Mouse (Mus musculus): ENCODE measurements at regions not wholly inside any gene's neighbourhood (a gene's known extent, or its start where the extent isn't known, plus 50 kb on each side); places are given as distances from the start of the nearest gene placed in this dataset.

- no peaks in the 10 kb centered on the region for H3K9me3 ChIP-seq (ENCODE audit: control insufficient read depth)
- no peak overlapping the region for H3K9ac ChIP-seq (ENCODE audit: low read depth, low read length)
- no peak overlapping the region for H3K27ac ChIP-seq (ENCODE audit: low read depth, low read length)
- TF ChIP-seq CTCF (IDR thresholded peaks at IDR 0.05; ENCODE audit: low read depth) = no peak
- H3K4me3 ChIP-seq (ENCODE audit: low read depth, low read length) = no peak overlapping the region
- no peak overlapping the region for H3K4me2 ChIP-seq (replicated peaks; ENCODE audit: low read depth)
- 94% methylated on average over 4 of the region's 4 CpGs for WGBS
- no peak for ATAC-seq
- H3K4me1 ChIP-seq (replicated peaks; ENCODE audit: control insufficient read depth, insufficient read depth, low read length) = no peaks in the 10 kb centered on the region
- H3K27me3 ChIP-seq (replicated peaks; ENCODE audit: control insufficient read depth, insufficient read depth, low read length) = no peaks in the 10 kb centered on the region
- H3K36me3 ChIP-seq (ENCODE audit: control insufficient read depth, insufficient read depth) = no peaks in the 10 kb centered on the region
Observed at GRCm38 (mm10) chr14:103913453-103913852, 69.3 kb upstream of the Ednrb start.

DNA sequence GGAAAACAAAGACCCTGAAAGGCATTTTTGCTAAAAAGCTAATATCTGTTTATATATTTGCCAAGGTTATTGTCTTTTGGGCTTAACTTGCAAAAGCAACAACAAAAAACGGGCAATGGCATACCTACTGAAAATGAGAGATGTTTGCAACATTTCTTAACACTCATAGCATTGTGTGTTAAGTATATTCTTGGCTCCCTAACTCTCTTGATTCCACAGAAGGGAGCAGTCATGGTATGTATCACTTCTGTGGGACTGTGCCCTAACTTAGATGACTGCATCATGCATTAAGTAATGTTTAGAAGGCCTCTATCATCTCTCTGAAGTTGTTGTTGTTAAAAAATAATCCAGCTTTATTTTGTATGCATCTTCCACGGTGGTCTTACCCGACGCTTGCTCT, 67.5 kb upstream of the Ednrb start:
- no peak for ATAC-seq
- no peaks in the 10 kb centered on the region for H3K27me3 ChIP-seq (replicated peaks; ENCODE audit: control insufficient read depth, insufficient read depth, low read length)
- 71% methylated on average over 4 of the region's 4 CpGs for WGBS

GRCm38 (mm10) chr14:103911280-103911679, 67.1 kb upstream of the Ednrb start:
- Histone ChIP-seq H3K36me3 (ENCODE audit: control insufficient read depth, insufficient read depth) (no peaks in the 10 kb centered on the region), H3K4me1 (replicated peaks; ENCODE audit: control insufficient read depth, insufficient read depth, low read length) (no peaks in the 10 kb centered on the region), H3K4me3 (ENCODE audit: low read depth, low read length) (no peak overlapping the region), H3K27me3 (replicated peaks; ENCODE audit: control insufficient read depth, insufficient read depth, low read length) (no peaks in the 10 kb centered on the region), H3K9me3 (ENCODE audit: control insufficient read depth) (no peaks in the 10 kb centered on the region), H3K27ac (ENCODE audit: low read depth, low read length) (no peak overlapping the region), H3K4me2 (replicated peaks; ENCODE audit: low read depth) (no peak overlapping the region), H3K9ac (ENCODE audit: low read depth, low read length) (no peak overlapping the region)
- no peak for ATAC-seq
- no peak for TF ChIP-seq CTCF (IDR thresholded peaks at IDR 0.05; ENCODE audit: low read depth)
- WGBS = 95% methylated on average over 1 of the region's 1 CpGs

More for the DNA sequence above, 67.5 kb upstream of the Ednrb start:
- Histone ChIP-seq H3K4me2 (replicated peaks; ENCODE audit: low read depth) (no peak overlapping the region), H3K36me3 (ENCODE audit: control insufficient read depth, insufficient read depth) (no peaks in the 10 kb centered on the region), H3K4me3 (ENCODE audit: low read depth, low read length) (no peak overlapping the region), H3K9ac (ENCODE audit: low read depth, low read length) (no peak overlapping the region), H3K27ac (ENCODE audit: low read depth, low read length) (no peak overlapping the region), H3K9me3 (ENCODE audit: control insufficient read depth) (no peaks in the 10 kb centered on the region), H3K4me1 (replicated peaks; ENCODE audit: control insufficient read depth, insufficient read depth, low read length) (no peaks in the 10 kb centered on the region)
- TF ChIP-seq CTCF (IDR thresholded peaks at IDR 0.05; ENCODE audit: low read depth) = no peak

GRCm38 (mm10) chr14:103906417-103907070, 62.3 kb upstream of the Ednrb start:
- Histone ChIP-seq H3K27ac (ENCODE audit: low read depth, low read length) (no peak overlapping the region), H3K36me3 (ENCODE audit: control insufficient read depth, insufficient read depth) (no peaks in the 10 kb centered on the region), H3K4me1 (replicated peaks; ENCODE audit: control insufficient read depth, insufficient read depth, low read length) (no peaks in the 10 kb centered on the region), H3K4me3 (ENCODE audit: low read depth, low read length) (no peak overlapping the region), H3K27me3 (replicated peaks; ENCODE audit: control insufficient read depth, insufficient read depth, low read length) (no peaks in the 10 kb centered on the region), H3K4me2 (replicated peaks; ENCODE audit: low read depth) (no peak overlapping the region), H3K9ac (ENCODE audit: low read depth, low read length) (no peak overlapping the region), H3K9me3 (ENCODE audit: control insufficient read depth) (no peaks in the 10 kb centered on the region)
- 29% methylated on average over 2 of the region's 2 CpGs for WGBS
- no peak for TF ChIP-seq CTCF (IDR thresholded peaks at IDR 0.05; ENCODE audit: low read depth)
- no peak for ATAC-seq

DNA sequence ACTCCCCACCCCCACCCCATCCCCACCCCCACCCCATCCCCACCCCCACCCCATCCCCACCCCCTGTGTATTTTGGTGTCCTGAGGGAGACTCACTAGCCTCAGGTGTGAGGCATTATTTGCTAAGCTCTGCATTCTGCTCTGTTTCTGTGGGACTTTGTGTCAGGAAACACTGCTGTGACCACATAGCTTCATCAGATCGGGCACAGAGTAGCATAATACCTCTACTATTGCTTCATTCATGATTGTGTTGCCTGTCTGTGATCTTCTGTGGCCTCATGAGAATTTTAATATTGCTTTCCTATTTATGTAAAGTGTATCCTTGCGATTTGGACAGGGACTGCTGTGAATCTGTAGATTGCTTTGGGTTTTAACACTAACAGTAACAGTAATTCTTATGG, 56.6 kb upstream of the Ednrb start:
- H3K9me3 ChIP-seq (ENCODE audit: control insufficient read depth) = no peaks in the 10 kb centered on the region
- H3K4me1 ChIP-seq (replicated peaks; ENCODE audit: control insufficient read depth, insufficient read depth, low read length) = 0 out of 2 replicates have a peak, but pooled peaks cover 5% of the 10 kb centered on the region
- 81% methylated on average over 2 of the region's 2 CpGs for WGBS
- H3K9ac ChIP-seq (ENCODE audit: low read depth, low read length) = no peak overlapping the region
- no peak overlapping the region for H3K27ac ChIP-seq (ENCODE audit: low read depth, low read length)
- H3K27me3 ChIP-seq (replicated peaks; ENCODE audit: control insufficient read depth, insufficient read depth, low read length) = no peaks in the 10 kb centered on the region
- H3K4me3 ChIP-seq (ENCODE audit: low read depth, low read length) = no peak overlapping the region
- no peak for TF ChIP-seq CTCF (IDR thresholded peaks at IDR 0.05; ENCODE audit: low read depth)
- H3K36me3 ChIP-seq (ENCODE audit: control insufficient read depth, insufficient read depth) = no peaks in the 10 kb centered on the region
- no peak overlapping the region for H3K4me2 ChIP-seq (replicated peaks; ENCODE audit: low read depth)
- no peak for ATAC-seq

- Histone ChIP-seq H3K27ac (ENCODE audit: low read depth, low read length) (no peak overlapping the region), H3K4me1 (replicated peaks; ENCODE audit: control insufficient read depth, insufficient read depth, low read length) (0 out of 2 replicates have a peak, but pooled peaks cover 5% of the 10 kb centered on the region), H3K36me3 (ENCODE audit: control insufficient read depth, insufficient read depth) (no peaks in the 10 kb centered on the region), H3K27me3 (replicated peaks; ENCODE audit: control insufficient read depth, insufficient read depth, low read length) (no peaks in the 10 kb centered on the region), H3K4me3 (ENCODE audit: low read depth, low read length) (peak overlapping the region; percentile 24), H3K9ac (ENCODE audit: low read depth, low read length) (no peak overlapping the region), H3K4me2 (replicated peaks; ENCODE audit: low read depth) (peak overlapping the region; percentile 63), H3K9me3 (ENCODE audit: control insufficient read depth) (no peaks in the 10 kb centered on the region)
- ATAC-seq = peak; percentile 57; the same call in 1 of the 2 replicates
- WGBS = 10% methylated on average over 22 of the region's 22 CpGs
- no peak for TF ChIP-seq CTCF (IDR thresholded peaks at IDR 0.05; ENCODE audit: low read depth)
Observed at GRCm38 (mm10) chr14:103899111-103899814, 55.1 kb upstream of the Ednrb start.
